Mouse (Mus musculus) layer of hippocampus, adult 11-12 months (tissue): ENCODE results near the gene C2cd6.

Experiments
- DNase-seq: peaks from one replicate; pipeline ENCODE4 v3.0.0; 2022; ENCODE audit warnings: low spot score

C2cd6 gene

GRCm38 (mm10) chr1:59094705-59095104 is at the start of gene C2cd6:
C2cd6 (minus strand) TSS chr1:59094900.
- DNase-seq, result no peak

GRCm38 (mm10) chr1:59142809-59143208 is 48.1 kb upstream of the C2cd6 start:
- DNase-seq, result peak; percentile 56

GRCm38 (mm10) chr1:59134419-59134818 is 39.7 kb upstream of the C2cd6 start:
- DNase-seq, result no peak

GRCm38 (mm10) chr1:59128879-59129278 is 34.2 kb upstream of the C2cd6 start:
- no peak for DNase-seq

GRCm38 (mm10) chr1:59125558-59125957 is 30.9 kb upstream of the C2cd6 start:
- DNase-seq, result no peak

GRCm38 (mm10) chr1:59119720-59120457 is 25.2 kb upstream of the C2cd6 start, which contains the start of gene Tmem237:
Tmem237 (minus strand) TSS chr1:59120408.
- DNase-seq, result peak; percentile 94

- no peak for DNase-seq
Observed at GRCm38 (mm10) chr1:59110524-59110923, 15.8 kb upstream of the C2cd6 start.

GRCm38 (mm10) chr1:59102071-59102470 is 7.4 kb upstream of the C2cd6 start:
- no peak for DNase-seq

- DNase-seq, result no peak
Observed at GRCm38 (mm10) chr1:59101020-59101419, 6.3 kb upstream of the C2cd6 start.

GRCm38 (mm10) chr1:59070867-59071266 is 23.8 kb downstream of the C2cd6 start:
- no peak for DNase-seq

GRCm38 (mm10) chr1:59067976-59068375 is 26.7 kb downstream of the C2cd6 start:
- peak; percentile 8 for DNase-seq

- DNase-seq, result no peak
Observed at GRCm38 (mm10) chr1:59063697-59064096, 31.0 kb downstream of the C2cd6 start.

- DNase-seq, result no peak
Observed at GRCm38 (mm10) chr1:59056955-59057354, 37.7 kb downstream of the C2cd6 start.

- no peak for DNase-seq
Observed at GRCm38 (mm10) chr1:59051306-59051705, 43.4 kb downstream of the C2cd6 start.

- no peak for DNase-seq
Observed at GRCm38 (mm10) chr1:59037723-59038122, 57.0 kb downstream of the C2cd6 start.

GRCm38 (mm10) chr1:59021556-59021955 is 73.1 kb downstream of the C2cd6 start:
- DNase-seq, result no peak

- DNase-seq, result no peak
Observed at GRCm38 (mm10) chr1:59009250-59009649, 85.5 kb downstream of the C2cd6 start.
